Mouse (Mus musculus) heart, embryonic 12.5 days (tissue): ENCODE results near the gene Magi2. TPM values are rescaled to one million over a fixed set of nuclear protein-coding genes. Genes with fewer than 3 reads are reported as not detected.

Experiments
- ATAC-seq: fragments of 200-750 bp; cut with Nextera tagmentation; 2 replicates; pipeline ENCODE4 v1.8.0; 2017; ENCODE audit warnings: moderate TSS enrichment, moderate library complexity; ENCODE audit not compliant: insufficient number of reproducible peaks, low FRiP score
- H3K27ac ChIP-seq: fragments of 300-500 bp; sonication (generic); 2 replicates; pipeline ENCODE4 v1.5.1; 2016; ENCODE audit warnings: mild to moderate bottlenecking, moderate library complexity; ENCODE audit not compliant: poor library complexity, severe bottlenecking
- H3K27me3 ChIP-seq: fragments of 300-500 bp; sonication (generic); replicated peaks from 2 replicates; pipeline ENCODE4 v1.6.1; 2016; ENCODE audit warnings: mild to moderate bottlenecking, moderate library complexity
- H3K36me3 ChIP-seq: fragments of 300-500 bp; sonication (generic); 2 replicates; pipeline ENCODE4 v1.6.1; 2016; ENCODE audit warnings: mild to moderate bottlenecking, moderate library complexity
- H3K4me1 ChIP-seq: fragments of 300-500 bp; sonication (generic); replicated peaks from 2 replicates; pipeline ENCODE4 v1.6.1; 2016; ENCODE audit warnings: mild to moderate bottlenecking
- H3K4me2 ChIP-seq: fragments of 300-500 bp; sonication (generic); 2 replicates; pipeline ENCODE4 v1.6.1; 2016; ENCODE audit warnings: mild to moderate bottlenecking, moderate library complexity
- H3K4me3 ChIP-seq: fragments of 300-500 bp; sonication (generic); 2 replicates; pipeline ENCODE4 v1.5.1; 2016; ENCODE audit warnings: mild to moderate bottlenecking
- H3K9ac ChIP-seq: fragments of 300-500 bp; sonication (generic); 2 replicates; pipeline ENCODE4 v1.6.1; 2016; ENCODE audit warnings: mild to moderate bottlenecking, moderate library complexity
- H3K9me3 ChIP-seq: fragments of 300-500 bp; sonication (generic); replicated peaks from 2 replicates; pipeline ENCODE4 v1.6.1; 2016; ENCODE audit warnings: mild to moderate bottlenecking, moderate library complexity
- WGBS: fragments of 180-500 bp; shearing (Covaris S2); methylation state at CpG from one replicate; pipeline ENCODE4 v1.1.7; 2016; 5-methylcytosine and 5-hydroxymethylcytosine counted together
- polyA plus RNA-seq: library from polyadenylated mRNA; unstranded; fragments of >200 nt; fragmentation: Nextera tagmentation; extraction: Ambion mirVana; gene quantifications from 2 replicates; pipeline ENCODE4 v1.2.1, GENCODE M21; 2016

Magi2 gene
- polyA plus RNA-seq, 1 experiment from 2014 or later, result 3.9 TPM

- WGBS, result 70% methylated on average over 7 of the region's 7 CpGs
- Histone ChIP-seq H3K9me3 (no peaks in the 10 kb centered on the region), H3K4me1 (no peaks in the 10 kb centered on the region), H3K9ac (no peak overlapping the region), H3K4me3 (no peak overlapping the region), H3K4me2 (no peak overlapping the region), H3K27ac (no peak overlapping the region), H3K36me3 (no peaks in the 10 kb centered on the region), H3K27me3 (no peaks in the 10 kb centered on the region)
- ATAC-seq, result no peak
Observed at GRCm38 (mm10) chr5:20010210-20010609, 783.4 kb downstream of the Magi2 start.

GRCm38 (mm10) chr5:20018063-20018462 is 791.2 kb downstream of the Magi2 start:
- H3K4me3 ChIP-seq, result no peak overlapping the region
- no peak for ATAC-seq
- no peak overlapping the region for H3K4me2 ChIP-seq
- H3K4me1 ChIP-seq, result 0 out of 2 replicates have a peak, but pooled peaks cover 5% of the 10 kb centered on the region
- no peaks in the 10 kb centered on the region for H3K9me3 ChIP-seq
- no peaks in the 10 kb centered on the region for H3K36me3 ChIP-seq
- H3K27me3 ChIP-seq, result no peaks in the 10 kb centered on the region
- H3K27ac ChIP-seq, result no peak overlapping the region
- H3K9ac ChIP-seq, result no peak overlapping the region
- 68% methylated on average over 3 of the region's 3 CpGs for whole genome bisulfite sequencing

GRCm38 (mm10) chr5:20046649-20047048 is 819.8 kb downstream of the Magi2 start:
- Histone ChIP-seq H3K36me3 (no peaks in the 10 kb centered on the region), H3K4me1 (no peaks in the 10 kb centered on the region), H3K4me2 (no peak overlapping the region), H3K9ac (no peak overlapping the region), H3K9me3 (no peaks in the 10 kb centered on the region), H3K27me3 (no peaks in the 10 kb centered on the region), H3K27ac (no peak overlapping the region), H3K4me3 (no peak overlapping the region)
- 57% methylated on average over 3 of the region's 3 CpGs for WGBS
- ATAC-seq, result no peak

GRCm38 (mm10) chr5:20048386-20048785 is 821.5 kb downstream of the Magi2 start:
- WGBS, result 83% methylated on average over 2 of the region's 2 CpGs
- Histone ChIP-seq H3K27me3 (no peaks in the 10 kb centered on the region), H3K9me3 (no peaks in the 10 kb centered on the region), H3K4me1 (no peaks in the 10 kb centered on the region), H3K4me2 (no peak overlapping the region), H3K36me3 (no peaks in the 10 kb centered on the region), H3K27ac (no peak overlapping the region), H3K4me3 (no peak overlapping the region), H3K9ac (no peak overlapping the region)
- ATAC-seq, result no peak

- no peak for ATAC-seq
- 64% methylated on average over 1 of the region's 1 CpGs for WGBS
- Histone ChIP-seq H3K4me3 (no peak overlapping the region), H3K36me3 (no peaks in the 10 kb centered on the region), H3K27me3 (no peaks in the 10 kb centered on the region), H3K4me2 (no peak overlapping the region), H3K27ac (no peak overlapping the region), H3K9me3 (no peaks in the 10 kb centered on the region), H3K4me1 (no peaks in the 10 kb centered on the region), H3K9ac (no peak overlapping the region)
Observed at GRCm38 (mm10) chr5:20050284-20050683, 823.4 kb downstream of the Magi2 start.

- 67% methylated on average over 1 of the region's 1 CpGs for WGBS
Observed at GRCm38 (mm10) chr5:20055000-20055399, 828.2 kb downstream of the Magi2 start.

GRCm38 (mm10) chr5:20056074-20056842 is 829.4 kb downstream of the Magi2 start:
- WGBS, result 38% methylated on average over 5 of the region's 5 CpGs

More at GRCm38 (mm10) chr5:20055000-20055399, 828.2 kb downstream of the Magi2 start:
- H3K4me3 ChIP-seq, result no peak overlapping the region
- no peak overlapping the region for H3K4me2 ChIP-seq
- no peak for ATAC-seq
- no peak overlapping the region for H3K9ac ChIP-seq
- no peaks in the 10 kb centered on the region for H3K4me1 ChIP-seq
- H3K27ac ChIP-seq, result no peak overlapping the region
- H3K27me3 ChIP-seq, result no peaks in the 10 kb centered on the region
- H3K36me3 ChIP-seq, result no peaks in the 10 kb centered on the region
- H3K9me3 ChIP-seq, result no peaks in the 10 kb centered on the region

GRCm38 (mm10) chr5:20056856-20057255 is 830.0 kb downstream of the Magi2 start:
- no peak overlapping the region for H3K4me2 ChIP-seq
- no peak overlapping the region for H3K9ac ChIP-seq
- H3K9me3 ChIP-seq, result no peaks in the 10 kb centered on the region
- no peaks in the 10 kb centered on the region for H3K4me1 ChIP-seq
- no peaks in the 10 kb centered on the region for H3K36me3 ChIP-seq
- no peaks in the 10 kb centered on the region for H3K27me3 ChIP-seq
- 77% methylated on average over 2 of the region's 2 CpGs for WGBS
- no peak overlapping the region for H3K4me3 ChIP-seq
- H3K27ac ChIP-seq, result no peak overlapping the region
- no peak for ATAC-seq

More at GRCm38 (mm10) chr5:20056074-20056842, 829.4 kb downstream of the Magi2 start:
- Histone ChIP-seq H3K9ac (no peak overlapping the region), H3K9me3 (no peaks in the 10 kb centered on the region), H3K36me3 (no peaks in the 10 kb centered on the region), H3K27ac (no peak overlapping the region), H3K4me2 (no peak overlapping the region), H3K27me3 (no peaks in the 10 kb centered on the region), H3K4me3 (no peak overlapping the region), H3K4me1 (no peaks in the 10 kb centered on the region)
- no peak for ATAC-seq

GRCm38 (mm10) chr5:20062011-20062410 is 835.2 kb downstream of the Magi2 start:
- Histone ChIP-seq H3K27me3 (no peaks in the 10 kb centered on the region), H3K4me1 (no peaks in the 10 kb centered on the region), H3K9me3 (no peaks in the 10 kb centered on the region), H3K36me3 (no peaks in the 10 kb centered on the region), H3K9ac (no peak overlapping the region), H3K4me2 (no peak overlapping the region), H3K27ac (no peak overlapping the region), H3K4me3 (no peak overlapping the region)
- ATAC-seq, result no peak
- 56% methylated on average over 4 of the region's 4 CpGs for WGBS

- 81% methylated on average over 1 of the region's 1 CpGs for WGBS
- H3K9me3 ChIP-seq, result no peaks in the 10 kb centered on the region
Observed at GRCm38 (mm10) chr5:20065081-20065480, 838.2 kb downstream of the Magi2 start.

GRCm38 (mm10) chr5:20068496-20068895 is 841.7 kb downstream of the Magi2 start:
- ATAC-seq, result no peak
- Histone ChIP-seq H3K36me3 (no peaks in the 10 kb centered on the region), H3K9ac (no peak overlapping the region), H3K27ac (no peak overlapping the region), H3K4me2 (no peak overlapping the region), H3K4me3 (no peak overlapping the region), H3K9me3 (no peaks in the 10 kb centered on the region), H3K27me3 (no peaks in the 10 kb centered on the region), H3K4me1 (no peaks in the 10 kb centered on the region)
- 69% methylated on average over 1 of the region's 1 CpGs for WGBS

More at GRCm38 (mm10) chr5:20065081-20065480, 838.2 kb downstream of the Magi2 start:
- Histone ChIP-seq H3K36me3 (no peaks in the 10 kb centered on the region), H3K4me3 (no peak overlapping the region), H3K9ac (no peak overlapping the region), H3K27ac (no peak overlapping the region), H3K4me1 (no peaks in the 10 kb centered on the region), H3K4me2 (no peak overlapping the region), H3K27me3 (no peaks in the 10 kb centered on the region)
- ATAC-seq, result no peak
